Mouse (Mus musculus): Measurements from ENCODE around the gene BC005561. TPM values are rescaled to one million over a fixed set of nuclear protein-coding genes. Genes with fewer than 3 reads are reported as not detected.

Gene BC005561
- polyA plus RNA-seq, 1 experiment from 2014 or later = 13.4 TPM

GRCm38 (mm10) chr5:104468586-104468985 lies 39.6 kb upstream of the BC005561 start:
- H3K27me3 ChIP-seq (replicated peaks; ENCODE audit: control insufficient read depth, insufficient read depth, low read length) = no peaks in the 10 kb centered on the region
- no peak overlapping the region for H3K4me3 ChIP-seq (replicated peaks; ENCODE audit: low read length)
- H3K36me3 ChIP-seq (ENCODE audit: control insufficient read depth, insufficient read depth) = peaks cover 18% of the 10 kb centered on the region
- no peak overlapping the region for H3K9ac ChIP-seq (replicated peaks; ENCODE audit: low read depth, low read length)
- H3K4me1 ChIP-seq (replicated peaks; ENCODE audit: control insufficient read depth, insufficient read depth, low read length) = 0 out of 2 replicates have a peak, but pooled peaks cover 3% of the 10 kb centered on the region
- ATAC-seq = no peak
- 88% methylated on average over 5 of the region's 5 CpGs for WGBS
- no peak overlapping the region for H3K27ac ChIP-seq (ENCODE audit: low read length)
- H3K4me2 ChIP-seq (ENCODE audit: low read length) = no peak overlapping the region
- no peaks in the 10 kb centered on the region for H3K9me3 ChIP-seq (ENCODE audit: control insufficient read depth, low read length)

- 0 out of 2 replicates have a peak overlapping the region, but pooled peaks have one; percentile 22 for H3K27ac ChIP-seq (ENCODE audit: low read length)
Measured at GRCm38 (mm10) chr5:104470981-104471391, 37.2 kb upstream of the BC005561 start.

GRCm38 (mm10) chr5:104472371-104472770 lies 35.8 kb upstream of the BC005561 start:
- Histone ChIP-seq H3K36me3 (ENCODE audit: control insufficient read depth, insufficient read depth) (peaks cover 13% of the 10 kb centered on the region), H3K27ac (ENCODE audit: low read length) (no peak overlapping the region), H3K4me3 (replicated peaks; ENCODE audit: low read length) (no peak overlapping the region), H3K9me3 (ENCODE audit: control insufficient read depth, low read length) (no peaks in the 10 kb centered on the region), H3K9ac (replicated peaks; ENCODE audit: low read depth, low read length) (no peak overlapping the region), H3K27me3 (replicated peaks; ENCODE audit: control insufficient read depth, insufficient read depth, low read length) (no peaks in the 10 kb centered on the region), H3K4me1 (replicated peaks; ENCODE audit: control insufficient read depth, insufficient read depth, low read length) (0 out of 2 replicates have a peak, but pooled peaks cover 3% of the 10 kb centered on the region), H3K4me2 (ENCODE audit: low read length) (no peak overlapping the region)
- no peak for ATAC-seq
- 95% methylated on average over 8 of the region's 8 CpGs for WGBS

More at GRCm38 (mm10) chr5:104470981-104471391, 37.2 kb upstream of the BC005561 start:
- Histone ChIP-seq H3K9me3 (ENCODE audit: control insufficient read depth, low read length) (no peaks in the 10 kb centered on the region), H3K27me3 (replicated peaks; ENCODE audit: control insufficient read depth, insufficient read depth, low read length) (no peaks in the 10 kb centered on the region), H3K4me3 (replicated peaks; ENCODE audit: low read length) (no peak overlapping the region), H3K4me1 (replicated peaks; ENCODE audit: control insufficient read depth, insufficient read depth, low read length) (0 out of 2 replicates have a peak, but pooled peaks cover 3% of the 10 kb centered on the region), H3K9ac (replicated peaks; ENCODE audit: low read depth, low read length) (no peak overlapping the region), H3K4me2 (ENCODE audit: low read length) (no peak overlapping the region), H3K36me3 (ENCODE audit: control insufficient read depth, insufficient read depth) (peaks cover 14% of the 10 kb centered on the region)
- 55% methylated on average over 5 of the region's 5 CpGs for WGBS
- ATAC-seq = no peak

DNA sequence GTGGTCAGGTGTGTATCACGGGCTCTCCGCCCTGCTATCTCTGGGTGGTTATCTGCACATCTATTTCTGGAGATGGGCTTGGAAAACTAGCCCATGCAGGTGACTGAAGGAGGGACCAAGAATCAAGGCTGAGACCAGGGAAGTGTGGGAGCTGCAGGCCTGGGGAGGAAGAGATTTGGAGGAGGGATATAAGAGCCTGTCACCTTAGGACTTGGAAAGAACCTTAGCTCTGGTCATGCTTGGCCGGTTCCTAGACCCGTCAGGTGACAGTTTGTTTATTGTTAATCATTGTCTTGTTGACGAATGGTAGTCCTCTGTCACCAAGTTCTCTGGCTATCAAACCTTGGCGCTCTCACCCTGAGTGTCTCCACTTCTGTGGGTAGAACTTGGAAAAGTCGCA lies 27.8 kb upstream of the BC005561 start:
- H3K9me3 ChIP-seq (ENCODE audit: control insufficient read depth, low read length) = no peaks in the 10 kb centered on the region
- no peak overlapping the region for H3K9ac ChIP-seq (replicated peaks; ENCODE audit: low read depth, low read length)
- 91% methylated on average over 7 of the region's 7 CpGs for WGBS
- H3K4me3 ChIP-seq (replicated peaks; ENCODE audit: low read length) = no peak overlapping the region
- H3K27me3 ChIP-seq (replicated peaks; ENCODE audit: control insufficient read depth, insufficient read depth, low read length) = no peaks in the 10 kb centered on the region
- H3K27ac ChIP-seq (ENCODE audit: low read length) = no peak overlapping the region
- peaks cover 42% of the 10 kb centered on the region; the same call in 1 of the 2 replicates for H3K36me3 ChIP-seq (ENCODE audit: control insufficient read depth, insufficient read depth)
- peaks cover 3% of the 10 kb centered on the region; the same call in 1 of the 2 replicates for H3K4me1 ChIP-seq (replicated peaks; ENCODE audit: control insufficient read depth, insufficient read depth, low read length)
- ATAC-seq = no peak
- H3K4me2 ChIP-seq (ENCODE audit: low read length) = no peak overlapping the region

- Histone ChIP-seq H3K27me3 (replicated peaks; ENCODE audit: control insufficient read depth, insufficient read depth, low read length) (no peaks in the 10 kb centered on the region), H3K4me1 (replicated peaks; ENCODE audit: control insufficient read depth, insufficient read depth, low read length) (peaks cover 3% of the 10 kb centered on the region; the same call in 1 of the 2 replicates), H3K4me2 (ENCODE audit: low read length) (no peak overlapping the region), H3K9me3 (ENCODE audit: control insufficient read depth, low read length) (no peaks in the 10 kb centered on the region), H3K9ac (replicated peaks; ENCODE audit: low read depth, low read length) (no peak overlapping the region), H3K27ac (ENCODE audit: low read length) (no peak overlapping the region), H3K4me3 (replicated peaks; ENCODE audit: low read length) (no peak overlapping the region), H3K36me3 (ENCODE audit: control insufficient read depth, insufficient read depth) (peaks cover 34% of the 10 kb centered on the region; the same call in 1 of the 2 replicates)
- 35% methylated on average over 8 of the region's 8 CpGs for WGBS
- peak; percentile 26; the same call in 1 of the 2 replicates for ATAC-seq
Measured at GRCm38 (mm10) chr5:104482856-104483255, 25.3 kb upstream of the BC005561 start.

DNA sequence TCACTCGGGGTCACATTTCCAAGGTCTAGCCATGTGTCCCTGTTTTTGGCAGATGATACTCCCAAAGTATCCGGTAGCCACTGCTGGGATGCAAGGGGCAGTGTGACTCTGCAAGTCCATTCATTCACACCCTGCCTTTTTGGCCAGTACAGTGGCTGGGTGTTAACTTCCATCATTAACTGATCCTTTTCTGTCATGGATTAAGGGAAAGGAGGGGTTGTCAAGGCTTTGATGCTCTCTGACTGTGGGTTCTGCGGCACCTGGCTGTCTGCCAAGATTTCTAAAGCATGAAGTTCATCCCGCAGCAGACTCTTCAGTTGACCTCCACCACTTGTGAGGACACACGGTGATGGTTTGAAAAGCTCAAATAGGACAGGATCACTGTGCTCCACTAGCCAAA lies 16.6 kb upstream of the BC005561 start:
- 57% methylated on average over 5 of the region's 5 CpGs for WGBS
- no peaks in the 10 kb centered on the region for H3K27me3 ChIP-seq (replicated peaks; ENCODE audit: control insufficient read depth, insufficient read depth, low read length)
- H3K4me1 ChIP-seq (replicated peaks; ENCODE audit: control insufficient read depth, insufficient read depth, low read length) = no peaks in the 10 kb centered on the region
- H3K9ac ChIP-seq (replicated peaks; ENCODE audit: low read depth, low read length) = no peak overlapping the region
- H3K36me3 ChIP-seq (ENCODE audit: control insufficient read depth, insufficient read depth) = peaks cover 28% of the 10 kb centered on the region
- no peak overlapping the region for H3K4me3 ChIP-seq (replicated peaks; ENCODE audit: low read length)
- no peaks in the 10 kb centered on the region for H3K9me3 ChIP-seq (ENCODE audit: control insufficient read depth, low read length)
- H3K4me2 ChIP-seq (ENCODE audit: low read length) = no peak overlapping the region
- H3K27ac ChIP-seq (ENCODE audit: low read length) = no peak overlapping the region
- no peak for ATAC-seq

- Histone ChIP-seq H3K4me1 (replicated peaks; ENCODE audit: control insufficient read depth, insufficient read depth, low read length) (peaks cover 7% of the 10 kb centered on the region), H3K9ac (replicated peaks; ENCODE audit: low read depth, low read length) (no peak overlapping the region), H3K9me3 (ENCODE audit: control insufficient read depth, low read length) (no peaks in the 10 kb centered on the region), H3K27me3 (replicated peaks; ENCODE audit: control insufficient read depth, insufficient read depth, low read length) (no peaks in the 10 kb centered on the region), H3K36me3 (ENCODE audit: control insufficient read depth, insufficient read depth) (peaks cover 15% of the 10 kb centered on the region), H3K4me2 (ENCODE audit: low read length) (no peak overlapping the region), H3K27ac (ENCODE audit: low read length) (no peak overlapping the region), H3K4me3 (replicated peaks; ENCODE audit: low read length) (no peak overlapping the region)
- 97% methylated on average over 2 of the region's 2 CpGs for WGBS
- no peak for ATAC-seq
Measured at GRCm38 (mm10) chr5:104504883-104505282, 3.3 kb upstream of the BC005561 start.

GRCm38 (mm10) chr5:104507829-104508194 lies 340 bp upstream of the BC005561 start:
- peaks cover 11% of the 10 kb centered on the region for H3K36me3 ChIP-seq (ENCODE audit: control insufficient read depth, insufficient read depth)
- 0% methylated on average over 2 of the region's 2 CpGs for WGBS
- peak overlapping the region; percentile 50 for H3K4me2 ChIP-seq (ENCODE audit: low read length)
- peak; percentile 1; the same call in 1 of the 2 replicates for ATAC-seq
- H3K27ac ChIP-seq (ENCODE audit: low read length) = no peak overlapping the region
- H3K9me3 ChIP-seq (ENCODE audit: control insufficient read depth, low read length) = no peaks in the 10 kb centered on the region
- no peaks in the 10 kb centered on the region for H3K27me3 ChIP-seq (replicated peaks; ENCODE audit: control insufficient read depth, insufficient read depth, low read length)
- H3K4me1 ChIP-seq (replicated peaks; ENCODE audit: control insufficient read depth, insufficient read depth, low read length) = peaks cover 7% of the 10 kb centered on the region
- peak overlapping the region; percentile 93 for H3K4me3 ChIP-seq (replicated peaks; ENCODE audit: low read length)
- H3K9ac ChIP-seq (replicated peaks; ENCODE audit: low read depth, low read length) = no peak overlapping the region; the same call in 1 of the 2 replicates

GRCm38 (mm10) chr5:104511211-104511610 lies 3.1 kb downstream of the BC005561 start:
- no peak overlapping the region for H3K4me2 ChIP-seq (ENCODE audit: low read length)
- H3K4me1 ChIP-seq (replicated peaks; ENCODE audit: control insufficient read depth, insufficient read depth, low read length) = peaks cover 7% of the 10 kb centered on the region
- H3K27ac ChIP-seq (ENCODE audit: low read length) = no peak overlapping the region
- no peak overlapping the region for H3K4me3 ChIP-seq (replicated peaks; ENCODE audit: low read length)
- no peak overlapping the region for H3K9ac ChIP-seq (replicated peaks; ENCODE audit: low read depth, low read length)
- no peaks in the 10 kb centered on the region for H3K27me3 ChIP-seq (replicated peaks; ENCODE audit: control insufficient read depth, insufficient read depth, low read length)
- WGBS = 89% methylated on average over 3 of the region's 3 CpGs
- H3K9me3 ChIP-seq (ENCODE audit: control insufficient read depth, low read length) = peaks cover 10% of the 10 kb centered on the region
- no peak for ATAC-seq
- peaks cover 9% of the 10 kb centered on the region for H3K36me3 ChIP-seq (ENCODE audit: control insufficient read depth, insufficient read depth)

GRCm38 (mm10) chr5:104538612-104539011 lies 30.5 kb downstream of the BC005561 start:
- 0 out of 2 replicates have a peak, but pooled peaks cover 4% of the 10 kb centered on the region for H3K4me1 ChIP-seq (replicated peaks; ENCODE audit: control insufficient read depth, insufficient read depth, low read length)
- H3K9ac ChIP-seq (replicated peaks; ENCODE audit: low read depth, low read length) = no peak overlapping the region
- H3K36me3 ChIP-seq (ENCODE audit: control insufficient read depth, insufficient read depth) = peaks cover 19% of the 10 kb centered on the region
- 0 out of 2 replicates have a peak overlapping the region, but pooled peaks have one; percentile 23 for H3K27ac ChIP-seq (ENCODE audit: low read length)
- peak; percentile 81 for ATAC-seq
- no peak overlapping the region for H3K4me2 ChIP-seq (ENCODE audit: low read length)
- no peak overlapping the region for H3K4me3 ChIP-seq (replicated peaks; ENCODE audit: low read length)
- H3K9me3 ChIP-seq (ENCODE audit: control insufficient read depth, low read length) = no peaks in the 10 kb centered on the region
- 47% methylated on average over 1 of the region's 1 CpGs for WGBS
- no peaks in the 10 kb centered on the region for H3K27me3 ChIP-seq (replicated peaks; ENCODE audit: control insufficient read depth, insufficient read depth, low read length)

All from forebrain, embryonic 16.5 days (tissue).